Mouse (Mus musculus) liver, adult 2 months (tissue): ENCODE data around the gene Khdc4.

Experiments used
- CTCF ChIP-seq: fragments of 200-500 bp; IDR thresholded peaks from 2 replicates; pipeline ENCODE4 v1.5.1; 2011; ENCODE audit warnings: low read depth, low read length, control low read depth
- POLR2A ChIP-seq: fragments of 200-500 bp; IDR thresholded peaks from 2 replicates; pipeline ENCODE4 v1.6.1; 2011; ENCODE audit warnings: low read length, control low read depth; ENCODE audit not compliant: insufficient read depth; ENCODE audit errors: extremely low read depth

GRCm38 (mm10) chr3:88755541-88755940, 69.9 kb downstream of the Khdc4 start:
- no peak for TF ChIP-seq CTCF
- no peak for TF ChIP-seq POLR2A
